Mouse (Mus musculus) lung, adult 2 months (tissue): ENCODE data around the gene Olfr287.
A peak's percentile ranks its signal among the peaks of the same experiment; 100 is the strongest.

ENCODE experiments used
- CTCF ChIP-seq: fragments of 200-500 bp; IDR thresholded peaks from 2 replicates; pipeline ENCODE4 v1.5.1; 2011; ENCODE audit warnings: mild to moderate bottlenecking, low read length, control low read depth; ENCODE audit not compliant: insufficient read depth
- POLR2A ChIP-seq: fragments of 200-500 bp; IDR thresholded peaks from 2 replicates; pipeline ENCODE4 v1.6.1; 2011; ENCODE audit warnings: low read depth, mild to moderate bottlenecking, control low read depth, low read length, borderline replicate concordance; ENCODE audit errors: extremely low read depth

DNA sequence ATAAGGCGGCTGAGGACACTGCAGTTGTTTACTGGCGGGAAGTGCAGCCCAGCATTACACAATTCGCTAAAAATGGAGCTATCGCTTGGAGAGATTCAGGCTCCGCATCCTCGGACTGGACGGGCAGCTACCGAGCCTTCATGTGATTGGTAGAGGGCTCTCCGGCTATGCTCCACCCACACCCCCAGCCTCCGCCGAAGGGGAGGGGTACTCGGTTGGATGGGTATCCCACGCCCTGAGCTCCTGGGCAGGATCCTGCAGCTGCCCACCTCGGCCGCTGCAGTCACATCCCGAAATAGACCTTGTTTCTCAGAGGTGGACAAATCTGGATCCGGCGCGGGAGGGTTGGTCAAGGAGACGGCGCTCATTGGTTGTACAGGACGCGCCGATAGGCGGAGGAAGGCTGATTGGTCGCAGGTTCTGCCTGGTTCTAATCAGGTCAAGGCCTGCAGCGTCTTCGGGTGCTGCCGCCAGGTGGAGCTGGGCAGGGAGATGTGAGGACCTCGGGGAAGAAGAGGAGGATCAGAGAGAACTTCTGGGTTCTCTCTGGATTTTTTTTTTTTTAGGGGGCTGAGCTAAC lies 39.6 kb downstream of the Olfr287 start:
- TF ChIP-seq CTCF (peak; percentile 80), POLR2A (peak; percentile 60; the same call in 1 of the 2 replicates)
